Mouse (Mus musculus) forebrain, embryonic 11.5 days (tissue): ENCODE data around the gene Sptbn4. TPM values are rescaled to one million over a fixed set of nuclear protein-coding genes. Genes with fewer than 3 reads are reported as not detected.

Source experiments
- ATAC-seq: fragments of 200-750 bp; cut with Nextera tagmentation; replicated peaks from 2 replicates; pipeline ENCODE4 v1.8.0; 2017; ENCODE audit warnings: moderate TSS enrichment; ENCODE audit not compliant: low FRiP score
- DNase-seq: peaks from one replicate; pipeline ENCODE4 v3.0.0-alpha.2; 2017; ENCODE audit warnings: low spot score
- H3K27ac ChIP-seq: fragments of 300-500 bp; sonication (generic); 2 replicates; pipeline ENCODE4 v1.5.1; 2014; ENCODE audit warnings: low read depth, low read length
- H3K27me3 ChIP-seq: fragments of 300-500 bp; sonication (generic); 2 replicates; pipeline ENCODE4 v1.6.1; 2014; ENCODE audit warnings: mild to moderate bottlenecking, low read length, mixed read lengths; ENCODE audit not compliant: control insufficient read depth, insufficient read depth
- H3K36me3 ChIP-seq: fragments of 300-500 bp; sonication (generic); 2 replicates; pipeline ENCODE4 v1.6.1; 2014; ENCODE audit warnings: mild to moderate bottlenecking, low read length, moderate library complexity, mixed read lengths; ENCODE audit not compliant: control insufficient read depth, insufficient read depth
- H3K4me1 ChIP-seq: fragments of 300-500 bp; sonication (generic); replicated peaks from 2 replicates; pipeline ENCODE4 v1.6.1; 2014; ENCODE audit warnings: low read length, mixed read lengths; ENCODE audit not compliant: control insufficient read depth, insufficient read depth
- H3K4me2 ChIP-seq: fragments of 300-500 bp; sonication (generic); 2 replicates; pipeline ENCODE4 v1.6.1; 2014; ENCODE audit warnings: low read depth, mild to moderate bottlenecking, low read length, moderate library complexity, mixed read lengths; ENCODE audit not compliant: severe bottlenecking
- H3K4me3 ChIP-seq: fragments of 300-500 bp; sonication (generic); 2 replicates; pipeline ENCODE4 v1.5.1; 2014; ENCODE audit warnings: low read depth, low read length
- H3K9ac ChIP-seq: fragments of 300-500 bp; sonication (generic); 2 replicates; pipeline ENCODE4 v1.6.1; 2014; ENCODE audit warnings: low read length
- H3K9me3 ChIP-seq: fragments of 300-500 bp; sonication (generic); 2 replicates; pipeline ENCODE4 v1.6.1; 2016; ENCODE audit warnings: low read length, mixed read lengths; ENCODE audit not compliant: control insufficient read depth
- WGBS: fragments of 180-500 bp; shearing (Covaris S2); extraction: QIAGEN DNeasy Blood & Tissue Kit; methylation state at CpG from one replicate; pipeline ENCODE4 v1.1.7; 2014; 5-methylcytosine and 5-hydroxymethylcytosine counted together
- polyA plus RNA-seq: library from polyadenylated mRNA; unstranded; fragments of >200 nt; fragmentation: Nextera tagmentation; extraction: Ambion mirVana; gene quantifications from 2 replicates; pipeline ENCODE4 v1.2.1, GENCODE M21; 2014

The Sptbn4 gene
- polyA plus RNA-seq, 1 experiment from 2014 or later, result 0.19 TPM

GRCm38 (mm10) chr7:27429135-27429534 lies 18.4 kb downstream of the Sptbn4 start:
- WGBS, result 60% methylated on average over 2 of the region's 2 CpGs
- H3K36me3 ChIP-seq, result no peaks in the 10 kb centered on the region
- ATAC-seq, result no peak

GRCm38 (mm10) chr7:27428002-27428401 lies 19.5 kb downstream of the Sptbn4 start:
- DNase-seq, result no peak
- H3K9ac ChIP-seq, result no peak overlapping the region
- no peaks in the 10 kb centered on the region for H3K9me3 ChIP-seq
- H3K4me1 ChIP-seq, result no peaks in the 10 kb centered on the region
- no peak for ATAC-seq
- H3K36me3 ChIP-seq, result no peaks in the 10 kb centered on the region
- no peak overlapping the region for H3K4me2 ChIP-seq
- no peak overlapping the region for H3K27ac ChIP-seq
- no peak overlapping the region for H3K4me3 ChIP-seq
- 86% methylated on average over 11 of the region's 11 CpGs for WGBS
- no peaks in the 10 kb centered on the region for H3K27me3 ChIP-seq

More at GRCm38 (mm10) chr7:27429135-27429534, 18.4 kb downstream of the Sptbn4 start:
- Histone ChIP-seq H3K4me2 (no peak overlapping the region), H3K9ac (no peak overlapping the region), H3K9me3 (no peaks in the 10 kb centered on the region), H3K27ac (no peak overlapping the region), H3K4me3 (no peak overlapping the region), H3K4me1 (no peaks in the 10 kb centered on the region), H3K27me3 (no peaks in the 10 kb centered on the region)
- no peak for DNase-seq

GRCm38 (mm10) chr7:27427387-27427786 lies 20.1 kb downstream of the Sptbn4 start:
- no peak overlapping the region for H3K27ac ChIP-seq
- no peak for DNase-seq
- ATAC-seq, result no peak
- H3K36me3 ChIP-seq, result no peaks in the 10 kb centered on the region
- H3K4me3 ChIP-seq, result no peak overlapping the region
- 77% methylated on average over 1 of the region's 1 CpGs for WGBS
- no peak overlapping the region for H3K4me2 ChIP-seq
- no peaks in the 10 kb centered on the region for H3K27me3 ChIP-seq
- no peaks in the 10 kb centered on the region for H3K4me1 ChIP-seq
- no peak overlapping the region for H3K9ac ChIP-seq
- no peaks in the 10 kb centered on the region for H3K9me3 ChIP-seq

GRCm38 (mm10) chr7:27423556-27424326 lies 23.7 kb downstream of the Sptbn4 start:
- 85% methylated on average over 12 of the region's 12 CpGs for WGBS
- no peak overlapping the region for H3K9ac ChIP-seq
- no peak for ATAC-seq

GRCm38 (mm10) chr7:27419101-27419500 lies 28.4 kb downstream of the Sptbn4 start:
- no peaks in the 10 kb centered on the region for H3K4me1 ChIP-seq
- no peak overlapping the region for H3K9ac ChIP-seq
- H3K9me3 ChIP-seq, result no peaks in the 10 kb centered on the region
- no peak overlapping the region for H3K4me2 ChIP-seq
- H3K4me3 ChIP-seq, result no peak overlapping the region
- no peaks in the 10 kb centered on the region for H3K36me3 ChIP-seq
- 77% methylated on average over 3 of the region's 3 CpGs for WGBS
- no peak for ATAC-seq
- no peak for DNase-seq
- no peak overlapping the region for H3K27ac ChIP-seq
- H3K27me3 ChIP-seq, result no peaks in the 10 kb centered on the region

More at GRCm38 (mm10) chr7:27423556-27424326, 23.7 kb downstream of the Sptbn4 start:
- no peak overlapping the region for H3K4me2 ChIP-seq
- no peaks in the 10 kb centered on the region for H3K9me3 ChIP-seq
- no peaks in the 10 kb centered on the region for H3K27me3 ChIP-seq
- DNase-seq, result no peak
- no peaks in the 10 kb centered on the region for H3K36me3 ChIP-seq
- no peaks in the 10 kb centered on the region for H3K4me1 ChIP-seq
- H3K27ac ChIP-seq, result no peak overlapping the region
- H3K4me3 ChIP-seq, result no peak overlapping the region

DNA sequence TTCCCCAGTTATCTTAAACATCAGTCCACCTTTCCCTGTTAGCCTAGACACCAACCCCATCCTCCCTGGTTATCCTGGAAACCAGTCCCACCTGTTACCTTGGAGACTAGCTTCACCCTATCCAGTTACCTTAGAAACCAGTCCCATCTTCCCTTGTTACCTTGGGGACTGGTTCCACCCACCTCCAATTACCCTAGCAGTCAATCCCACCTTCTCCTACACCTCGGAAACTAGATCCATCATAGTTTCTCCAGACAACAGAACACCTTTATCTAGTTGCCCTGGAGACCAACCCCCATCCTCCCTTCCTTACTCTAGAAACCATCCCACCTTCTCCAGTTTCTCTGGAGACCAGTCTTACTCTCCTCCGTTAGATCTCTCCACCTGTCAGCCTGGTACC lies 30.3 kb downstream of the Sptbn4 start:
- H3K9ac ChIP-seq, result no peak overlapping the region
- H3K27me3 ChIP-seq, result no peaks in the 10 kb centered on the region
- H3K4me3 ChIP-seq, result no peak overlapping the region
- no peaks in the 10 kb centered on the region for H3K4me1 ChIP-seq
- WGBS, result 84% methylated on average over 2 of the region's 2 CpGs
- no peaks in the 10 kb centered on the region for H3K36me3 ChIP-seq
- no peak for ATAC-seq
- H3K9me3 ChIP-seq, result no peaks in the 10 kb centered on the region
- no peak for DNase-seq
- no peak overlapping the region for H3K4me2 ChIP-seq
- no peak overlapping the region for H3K27ac ChIP-seq

GRCm38 (mm10) chr7:27408379-27409176 lies 38.9 kb downstream of the Sptbn4 start:
- DNase-seq, result peak; percentile 91
- WGBS, result 1% methylated on average over 95 of the region's 96 CpGs
- Histone ChIP-seq H3K9me3 (no peaks in the 10 kb centered on the region; the same call in 1 of the 2 replicates), H3K36me3 (no peaks in the 10 kb centered on the region), H3K9ac (0 out of 2 replicates have a peak overlapping the region, but pooled peaks have one; percentile 39), H3K27me3 (peaks cover 54% of the 10 kb centered on the region), H3K4me1 (peaks cover 2% of the 10 kb centered on the region), H3K27ac (no peak overlapping the region), H3K4me3 (peak overlapping the region; percentile 39), H3K4me2 (peak overlapping the region; percentile 70)
- peak; percentile 81 for ATAC-seq

- Histone ChIP-seq H3K27me3 (peaks cover 62% of the 10 kb centered on the region), H3K27ac (no peak overlapping the region), H3K9ac (no peak overlapping the region), H3K36me3 (no peaks in the 10 kb centered on the region), H3K4me3 (no peak overlapping the region), H3K4me2 (peak overlapping the region; percentile 70; the same call in 1 of the 2 replicates), H3K9me3 (peaks cover 5% of the 10 kb centered on the region; the same call in 1 of the 2 replicates), H3K4me1 (peaks cover 2% of the 10 kb centered on the region)
- ATAC-seq (no peak), DNase-seq (no peak)
- WGBS, result 65% methylated on average over 8 of the region's 8 CpGs
Observed at GRCm38 (mm10) chr7:27407816-27408215, 39.7 kb downstream of the Sptbn4 start.
